Mouse (Mus musculus): Measurements from ENCODE around the gene Cdc34b. TPM values are rescaled to one million over a fixed set of nuclear protein-coding genes. Genes with fewer than 3 reads are reported as not detected.
"Not testable (repeated sequence)": the region's sequence is repeated elsewhere in the genome, so short reads cannot be mapped to it uniquely, and the experiment has no call there.

The Cdc34b gene
- polyA plus RNA-seq (2015; fragmentation: Nextera tagmentation; extraction: Ambion mirVana), result 0.14 TPM in 1 of 2 replicates, not detected in the other

GRCm38 (mm10) chr11:94741732-94742272 lies at the start of gene Cdc34b:
Cdc34b (plus strand) TSS chr11:94741782.
- no peak within 1 kb of the TSS for H3K9ac ChIP-seq
- ATAC-seq, result no peak
- no peaks in the 10 kb centered on the region for H3K36me3 ChIP-seq
- no peaks in the 10 kb centered on the region for H3K27me3 ChIP-seq (replicated peaks)
- WGBS, result 79% methylated on average over 29 of the region's 29 CpGs
- H3K9me3 ChIP-seq, result no peaks in the 10 kb centered on the region
- H3K4me1 ChIP-seq (replicated peaks), result no peaks in the 10 kb centered on the region
- H3K27ac ChIP-seq, result no peak within 1 kb of the TSS
- H3K4me3 ChIP-seq (replicated peaks), result no peak within 1 kb of the TSS
- no peak within 1 kb of the TSS for H3K4me2 ChIP-seq (replicated peaks)

- not testable (repeated sequence) for H3K9ac ChIP-seq; H3K27me3 ChIP-seq (replicated peaks); H3K9me3 ChIP-seq; H3K27ac ChIP-seq; H3K4me2 ChIP-seq (replicated peaks); H3K4me1 ChIP-seq (replicated peaks); H3K36me3 ChIP-seq; ATAC-seq; H3K4me3 ChIP-seq (replicated peaks)
Observed at GRCm38 (mm10) chr11:94692502-94692901, 49.1 kb upstream of the Cdc34b start.

DNA sequence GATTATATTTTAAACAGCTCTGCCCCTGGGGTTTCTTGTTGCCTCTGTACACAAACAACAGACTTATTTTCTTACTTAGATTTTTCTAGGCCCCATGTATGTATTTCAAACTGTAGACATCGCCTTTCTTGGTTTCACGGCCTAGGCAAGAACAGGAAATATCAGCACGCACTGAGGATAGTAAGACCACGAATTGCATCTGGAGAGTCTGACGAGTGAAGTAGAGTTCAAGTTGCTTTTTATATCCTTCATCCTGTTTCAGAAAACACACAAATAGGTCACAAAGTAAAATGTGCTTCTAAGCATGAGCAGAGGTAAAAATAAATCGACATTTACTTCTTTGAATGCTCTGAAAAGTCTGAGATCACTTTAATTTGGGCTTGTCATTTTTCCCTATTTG lies 46.1 kb upstream of the Cdc34b start:
- Histone ChIP-seq H3K27me3 (replicated peaks) (no peaks in the 10 kb centered on the region), H3K4me1 (replicated peaks) (no peaks in the 10 kb centered on the region), H3K4me2 (replicated peaks) (no peak overlapping the region), H3K9ac (no peak overlapping the region), H3K4me3 (replicated peaks) (no peak overlapping the region), H3K9me3 (no peaks in the 10 kb centered on the region), H3K36me3 (no peaks in the 10 kb centered on the region), H3K27ac (no peak overlapping the region)
- ATAC-seq, result no peak
- WGBS, result 70% methylated on average over 6 of the region's 6 CpGs

GRCm38 (mm10) chr11:94697140-94697539 lies 44.4 kb upstream of the Cdc34b start:
- Histone ChIP-seq H3K4me1 (replicated peaks) (peaks cover 8% of the 10 kb centered on the region), H3K9ac (no peak overlapping the region), H3K9me3 (no peaks in the 10 kb centered on the region), H3K4me2 (replicated peaks) (no peak overlapping the region), H3K27me3 (replicated peaks) (no peaks in the 10 kb centered on the region; the same call in 1 of the 2 replicates), H3K27ac (no peak overlapping the region), H3K36me3 (no peaks in the 10 kb centered on the region), H3K4me3 (replicated peaks) (no peak overlapping the region)
- ATAC-seq, result no peak
- WGBS, result 94% methylated on average over 2 of the region's 2 CpGs

DNA sequence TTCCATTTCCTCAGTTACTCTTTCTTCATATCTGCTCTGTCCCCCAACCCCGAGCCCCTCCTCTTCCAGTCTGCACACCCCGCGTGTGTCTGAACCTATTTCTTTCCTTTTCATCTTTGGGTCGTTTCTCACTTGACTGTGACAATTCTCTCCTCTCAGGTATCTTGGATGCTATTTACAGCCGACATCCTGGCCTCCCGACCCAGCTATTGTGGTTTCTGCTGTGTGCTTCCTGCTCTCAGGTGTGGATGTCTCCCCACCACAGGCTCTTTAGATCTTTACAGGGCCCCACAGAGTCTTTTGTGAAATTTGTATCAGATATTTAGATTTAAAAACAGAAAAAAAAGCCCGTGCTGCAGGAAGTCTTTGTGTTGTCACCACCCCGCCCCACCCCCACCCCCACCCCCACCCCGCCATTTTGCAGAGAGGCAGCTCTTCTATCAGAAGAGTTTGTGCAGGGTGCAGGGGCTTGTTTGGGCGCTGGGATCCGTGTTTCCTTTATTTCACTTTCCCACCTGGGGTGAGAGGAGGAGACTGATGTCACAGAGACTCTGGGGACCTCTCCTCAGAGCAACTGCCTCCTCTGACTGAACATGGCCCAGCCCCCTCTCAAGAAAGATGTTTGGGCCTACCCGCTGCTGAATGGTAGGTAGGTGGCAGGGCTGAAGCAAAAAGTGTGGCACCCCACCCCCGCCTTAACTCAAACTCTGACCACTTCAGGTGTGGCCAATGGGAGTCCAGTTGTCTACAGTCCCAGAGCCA lies 43.7 kb upstream of the Cdc34b start:
- H3K4me3 ChIP-seq (replicated peaks), result no peak overlapping the region
- 44% methylated on average over 13 of the region's 13 CpGs for WGBS
- peaks cover 10% of the 10 kb centered on the region for H3K4me1 ChIP-seq (replicated peaks)
- no peak overlapping the region for H3K27ac ChIP-seq
- no peak overlapping the region for H3K9ac ChIP-seq
- H3K9me3 ChIP-seq, result no peaks in the 10 kb centered on the region
- H3K4me2 ChIP-seq (replicated peaks), result no peak overlapping the region
- no peaks in the 10 kb centered on the region for H3K36me3 ChIP-seq
- no peaks in the 10 kb centered on the region; the same call in 1 of the 2 replicates for H3K27me3 ChIP-seq (replicated peaks)
- ATAC-seq, result no peak

DNA sequence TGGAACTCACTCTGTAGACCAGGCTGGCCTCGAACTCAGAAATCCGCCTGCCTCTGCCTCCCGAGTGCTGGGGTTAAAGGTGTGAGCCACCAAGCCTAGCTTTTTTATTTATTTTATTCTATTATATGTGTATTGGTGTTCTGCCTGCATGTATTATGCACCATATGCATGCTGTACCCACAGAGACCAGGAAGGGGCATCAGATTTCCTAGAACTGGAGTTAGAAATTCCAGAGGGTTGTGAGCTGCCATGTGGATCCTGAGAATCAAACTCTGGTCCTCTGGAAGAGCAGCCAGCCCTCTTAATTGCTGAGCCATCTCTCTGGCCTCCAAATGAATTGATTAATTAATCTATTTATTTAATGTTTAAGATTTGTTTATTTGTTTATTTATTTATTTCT lies 42.2 kb upstream of the Cdc34b start:
- Histone ChIP-seq H3K4me2 (replicated peaks) (no peak overlapping the region), H3K27me3 (replicated peaks) (no peaks in the 10 kb centered on the region; the same call in 1 of the 2 replicates), H3K27ac (no peak overlapping the region), H3K9me3 (no peaks in the 10 kb centered on the region), H3K36me3 (no peaks in the 10 kb centered on the region), H3K9ac (no peak overlapping the region), H3K4me1 (replicated peaks) (peaks cover 14% of the 10 kb centered on the region), H3K4me3 (replicated peaks) (no peak overlapping the region)
- ATAC-seq, result no peak
- WGBS, result 95% methylated on average over 3 of the region's 3 CpGs

- peak overlapping the region; percentile 8; the same call in 1 of the 2 replicates for H3K4me3 ChIP-seq (replicated peaks)
Observed at GRCm38 (mm10) chr11:94701401-94702215, 40.0 kb upstream of the Cdc34b start.

DNA sequence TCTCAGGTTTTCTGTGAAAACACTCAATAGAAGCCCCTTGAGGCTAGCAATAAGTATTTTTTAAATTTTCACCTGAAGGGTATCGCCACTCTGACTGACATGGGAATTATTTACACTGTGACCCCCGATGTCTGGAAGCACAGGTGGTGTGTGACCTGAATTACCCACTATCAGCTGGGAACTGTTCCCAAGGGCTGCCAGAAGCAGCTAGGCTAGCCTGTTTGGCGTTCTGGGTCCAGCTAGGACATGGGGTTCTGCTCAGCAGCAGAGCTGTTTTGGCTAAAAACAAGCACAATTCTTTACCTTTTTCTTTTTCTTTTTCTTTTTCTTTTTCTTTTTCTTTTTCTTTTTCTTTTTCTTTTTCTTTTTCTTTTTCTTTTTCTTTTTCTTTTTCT lies 39.4 kb upstream of the Cdc34b start:
- WGBS, result 33% methylated on average over 3 of the region's 3 CpGs

More at GRCm38 (mm10) chr11:94701401-94702215, 40.0 kb upstream of the Cdc34b start:
- 30% methylated on average over 27 of the region's 27 CpGs for WGBS
- no peaks in the 10 kb centered on the region for H3K36me3 ChIP-seq
- H3K9ac ChIP-seq, result no peak overlapping the region
- no peaks in the 10 kb centered on the region for H3K9me3 ChIP-seq
- no peaks in the 10 kb centered on the region; the same call in 1 of the 2 replicates for H3K27me3 ChIP-seq (replicated peaks)
- peaks cover 14% of the 10 kb centered on the region for H3K4me1 ChIP-seq (replicated peaks)
- H3K4me2 ChIP-seq (replicated peaks), result peak overlapping the region; percentile 51
- peak; percentile 37; the same call in 1 of the 2 replicates for ATAC-seq
- H3K27ac ChIP-seq, result peak overlapping the region; percentile 10; the same call in 1 of the 2 replicates

GRCm38 (mm10) chr11:94704020-94704419 lies 37.6 kb upstream of the Cdc34b start:
- 42% methylated on average over 7 of the region's 7 CpGs for WGBS
- Histone ChIP-seq H3K36me3 (no peaks in the 10 kb centered on the region), H3K9me3 (no peaks in the 10 kb centered on the region), H3K27ac (0 out of 2 replicates have a peak overlapping the region, but pooled peaks have one; percentile 9), H3K9ac (no peak overlapping the region), H3K27me3 (replicated peaks) (no peaks in the 10 kb centered on the region; the same call in 1 of the 2 replicates), H3K4me1 (replicated peaks) (peaks cover 14% of the 10 kb centered on the region), H3K4me2 (replicated peaks) (no peak overlapping the region), H3K4me3 (replicated peaks) (no peak overlapping the region)
- ATAC-seq, result no peak

More for the DNA sequence above, 39.4 kb upstream of the Cdc34b start:
- Histone ChIP-seq H3K4me1 (replicated peaks) (peaks cover 14% of the 10 kb centered on the region), H3K4me3 (replicated peaks) (no peak overlapping the region), H3K27ac (peak overlapping the region; percentile 10; the same call in 1 of the 2 replicates), H3K9ac (no peak overlapping the region), H3K36me3 (no peaks in the 10 kb centered on the region), H3K9me3 (no peaks in the 10 kb centered on the region), H3K4me2 (replicated peaks) (peak overlapping the region; percentile 51; the same call in 1 of the 2 replicates), H3K27me3 (replicated peaks) (no peaks in the 10 kb centered on the region; the same call in 1 of the 2 replicates)
- ATAC-seq, result no peak

- 0 out of 2 replicates have a peak, but pooled peaks have one; percentile 10 for ATAC-seq
- Histone ChIP-seq H3K27me3 (replicated peaks) (no peaks in the 10 kb centered on the region; the same call in 1 of the 2 replicates), H3K4me3 (replicated peaks) (no peak within 1 kb of the TSS), H3K9ac (no peak within 1 kb of the TSS), H3K4me1 (replicated peaks) (peaks cover 14% of the 10 kb centered on the region), H3K27ac (0 out of 2 replicates have a peak within 1 kb of the TSS, but pooled peaks have one; percentile 9), H3K4me2 (replicated peaks) (no peak within 1 kb of the TSS), H3K9me3 (no peaks in the 10 kb centered on the region), H3K36me3 (no peaks in the 10 kb centered on the region)
- WGBS, result 65% methylated on average over 5 of the region's 5 CpGs
Observed at GRCm38 (mm10) chr11:94704472-94704871, 37.1 kb upstream of the Cdc34b start, which contains the start of gene Gm11541. Gm11541 (minus strand) TSS chr11:94704499.

- Histone ChIP-seq H3K4me3 (replicated peaks) (no peak overlapping the region), H3K9ac (no peak overlapping the region), H3K4me2 (replicated peaks) (no peak overlapping the region), H3K27ac (0 out of 2 replicates have a peak overlapping the region, but pooled peaks have one; percentile 15), H3K4me1 (replicated peaks) (peaks cover 9% of the 10 kb centered on the region; the same call in 1 of the 2 replicates), H3K27me3 (replicated peaks) (no peaks in the 10 kb centered on the region), H3K36me3 (no peaks in the 10 kb centered on the region), H3K9me3 (no peaks in the 10 kb centered on the region)
- whole genome bisulfite sequencing, result 29% methylated on average over 11 of the region's 11 CpGs
- 0 out of 2 replicates have a peak, but pooled peaks have one; percentile 29 for ATAC-seq
Observed at GRCm38 (mm10) chr11:94713246-94713860, 28.2 kb upstream of the Cdc34b start.
